Mouse (Mus musculus) lung, adult 18-20 months (tissue): ENCODE results near the gene Gm11114.

Source experiments
- DNase-seq, 2 experiments: peaks; one replicate each; pipeline ENCODE4 v3.0.0; 2022; ENCODE audit warnings: mixed read lengths in 2 of 2

The Gm11114 gene

DNA sequence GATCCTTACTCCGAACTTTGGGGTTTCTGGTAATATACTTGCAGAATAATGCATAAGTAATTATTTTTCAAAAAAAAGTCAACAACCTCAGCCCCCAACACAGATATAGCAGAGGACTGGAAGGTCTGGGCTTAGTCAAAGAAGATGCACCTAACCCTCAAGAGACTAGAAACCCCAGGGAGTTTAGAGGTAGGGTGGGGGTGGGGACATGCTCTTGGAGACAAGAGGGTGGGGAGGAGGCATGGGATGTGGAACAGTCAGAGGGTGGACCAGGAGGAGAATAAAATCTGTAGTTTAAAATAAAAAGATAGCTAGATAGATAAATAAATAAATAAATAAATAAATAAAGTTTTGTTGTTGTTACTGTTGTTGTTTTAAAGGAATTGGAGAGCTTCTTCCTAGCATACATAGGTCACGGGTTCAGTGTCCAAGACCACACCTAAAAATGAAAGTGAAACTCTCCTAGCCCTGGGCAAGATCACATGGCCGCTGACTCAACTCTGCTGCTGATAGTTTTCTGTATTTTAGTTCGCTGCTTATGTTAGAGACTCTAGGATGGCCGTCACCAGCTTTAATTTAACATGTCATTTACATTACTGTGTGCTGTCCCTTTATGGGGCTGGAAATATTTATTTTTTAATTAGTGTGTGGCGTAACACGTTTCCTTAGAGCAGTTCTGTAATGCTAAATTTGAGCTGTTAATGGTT, 44.7 kb downstream of the Gm11114 start:
- no peak for DNase-seq
